Mouse (Mus musculus) left cerebral cortex, adult 2 months (tissue): ENCODE data around the gene Fam89a. TPM values are rescaled to one million over a fixed set of nuclear protein-coding genes. Genes with fewer than 3 reads are reported as not detected.
A peak's percentile ranks its signal among the peaks of the same experiment; 100 is the strongest.

Experiments used
- DNase-seq, 2 experiments: peaks; one replicate each; pipeline ENCODE4 v3.0.0; 2021 to 2022; ENCODE audit warnings: low spot score in 2 of 2, mixed read lengths in 1 of 2; ENCODE audit errors: extremely low spot score in 1 of 2
- H3K27ac ChIP-seq: fragments of 200-600 bp; 2 replicates; pipeline ENCODE4 v1.8.1; 2022
- H3K4me3 ChIP-seq: fragments of 200-600 bp; 2 replicates; pipeline ENCODE4 v1.8.1; 2022
- CTCF ChIP-seq: fragments of 200-600 bp; IDR thresholded peaks from 2 replicates; pipeline ENCODE4 v1.8.1; 2022; ENCODE audit warnings: antibody characterized with exemption, mild to moderate bottlenecking, moderate library complexity
- intact Hi-C: fragments of 180-260 bp; cut with DNase I; formaldehyde crosslinking; loops from one replicate; pipeline ENCODE4 v1.15.1; 2025
- long read RNA-seq, 2 experiments: library from polyadenylated mRNA; stranded (forward); transcript quantifications; one replicate each; pipeline ENCODE4 v2.0.0; 2021; ENCODE audit warnings: borderline mapping rate in 2 of 2
- total RNA-seq, 2 experiments: library from RNA; stranded (reverse); gene quantifications; 2 replicates each; pipeline ENCODE4 v1.2.3; 2021

Fam89a gene
- total RNA-seq: under 1 TPM; 0.77 to 0.87 TPM
- long read RNA-seq, experiment 1, partial matches to known transcripts: 0 of 1 reads
- long read RNA-seq, experiment 1, other reads (novel, unspliced or antisense): 0 of 1 reads
- long read RNA-seq, experiment 2, partial matches to known transcripts: 0 of 1 reads
- long read RNA-seq, experiment 2, other reads (novel, unspliced or antisense): 0 of 1 reads

- intact Hi-C loops: no loop called here
- Histone ChIP-seq H3K27ac (no peak within 1 kb of the TSS), H3K4me3 (peak within 1 kb of the TSS; percentile 41)
- no peak for TF ChIP-seq CTCF
- DNase-seq: no peak
Observed at GRCm38 (mm10) chr8:124751709-124752173, at the start of gene Fam89a. Gene Fam89a (minus strand): TSS chr8:124751832.

GRCm38 (mm10) chr8:124800542-124800941 is 48.9 kb upstream of the Fam89a start:
- no peak overlapping the region for H3K27ac ChIP-seq
- intact Hi-C loops: no loop called here
- no peak for TF ChIP-seq CTCF
- no peak overlapping the region for H3K4me3 ChIP-seq
- no peak for DNase-seq

- no peak for TF ChIP-seq CTCF
- intact Hi-C loops: no loop called here
- H3K4me3 ChIP-seq: no peak overlapping the region
- no peak overlapping the region for H3K27ac ChIP-seq
- DNase-seq: no peak
Observed at GRCm38 (mm10) chr8:124795781-124796488, 44.3 kb upstream of the Fam89a start.

- Histone ChIP-seq H3K27ac (no peak overlapping the region), H3K4me3 (peak overlapping the region; percentile 51)
- intact Hi-C loops: loop anchor here (5.0 kb wide), 1 partner anchor 72 kb away; the partner anchor contains the start of genes Arv1 and Ttc13
- DNase-seq: peak; percentile 77
- peak; percentile 50 for TF ChIP-seq CTCF
Observed at GRCm38 (mm10) chr8:124794486-124794780, 42.8 kb upstream of the Fam89a start.

GRCm38 (mm10) chr8:124793661-124794485 is 42.2 kb upstream of the Fam89a start:
- Histone ChIP-seq H3K4me3 (peak overlapping the region; percentile 51), H3K27ac (0 out of 2 replicates have a peak overlapping the region, but pooled peaks have one; percentile 11)
- TF ChIP-seq CTCF: no peak
- DNase-seq: peak; percentile 20 to 26
- intact Hi-C loops: loop anchor here (5.0 kb wide), 1 partner anchor 72 kb away; the partner anchor contains the start of genes Arv1 and Ttc13

GRCm38 (mm10) chr8:124793172-124793651 is 41.6 kb upstream of the Fam89a start:
- intact Hi-C loops: loop anchor here (5.0 kb wide), 1 partner anchor 71 kb away; the partner anchor contains the start of genes Arv1 and Ttc13
- TF ChIP-seq CTCF: no peak; the same call in 1 of the 2 replicates
- DNase-seq: peak; percentile 72 to 76
- H3K27ac ChIP-seq: no peak overlapping the region
- H3K4me3 ChIP-seq: peak overlapping the region; percentile 51

GRCm38 (mm10) chr8:124792708-124793107 is 41.1 kb upstream of the Fam89a start, which contains the start of gene Trim67:
Gene Trim67 (plus strand): TSS chr8:124793092.
- no peak within 1 kb of the TSS for H3K27ac ChIP-seq
- intact Hi-C loops: loop anchor here (5.0 kb wide), 1 partner anchor 70 kb away; the partner anchor contains the start of genes Arv1 and Ttc13
- peak within 1 kb of the TSS; percentile 51 for H3K4me3 ChIP-seq
- TF ChIP-seq CTCF: no peak
- peak; percentile 39 to 53 for DNase-seq

GRCm38 (mm10) chr8:124792186-124792585 is 40.6 kb upstream of the Fam89a start:
- TF ChIP-seq CTCF: no peak
- intact Hi-C loops: loop anchor here (5.0 kb wide), 1 partner anchor 70 kb away; the partner anchor contains the start of genes Arv1 and Ttc13
- no peak overlapping the region for H3K27ac ChIP-seq
- peak overlapping the region; percentile 51 for H3K4me3 ChIP-seq
- peak; percentile 50 to 57 for DNase-seq

- DNase-seq: no peak
- TF ChIP-seq CTCF: no peak
Observed at GRCm38 (mm10) chr8:124791751-124792150, 40.1 kb upstream of the Fam89a start.

GRCm38 (mm10) chr8:124790676-124791075 is 39.0 kb upstream of the Fam89a start:
- intact Hi-C loops: loop anchor here (5.0 kb wide), 1 partner anchor 68 kb away; the partner anchor contains the start of genes Arv1 and Ttc13
- no peak for DNase-seq
- no peak for TF ChIP-seq CTCF
- no peak overlapping the region for H3K27ac ChIP-seq
- no peak overlapping the region for H3K4me3 ChIP-seq

More at GRCm38 (mm10) chr8:124791751-124792150, 40.1 kb upstream of the Fam89a start:
- H3K4me3 ChIP-seq: no peak overlapping the region; the same call in 1 of the 2 replicates
- H3K27ac ChIP-seq: no peak overlapping the region
- intact Hi-C loops: loop anchor here (5.0 kb wide), 1 partner anchor 69 kb away; the partner anchor contains the start of genes Arv1 and Ttc13

GRCm38 (mm10) chr8:124784613-124785012 is 33.0 kb upstream of the Fam89a start:
- DNase-seq: peak; percentile 33 to 61
- Histone ChIP-seq H3K4me3 (no peak overlapping the region), H3K27ac (no peak overlapping the region)
- intact Hi-C loops: no loop called here
- TF ChIP-seq CTCF: no peak
